In genomic region chr7:25409114-25409760, GRCm38 (mm10) we compare ENCODE assay signal across 10 mouse cellular contexts. TPM values are rescaled to one million over a fixed set of nuclear protein-coding genes. Genes with fewer than 3 reads are reported as not detected.
DNase-seq lines count a peak whose midpoint lies in the region; ATAC-seq and TF ChIP-seq lines count a peak whose summit lies in the region.
"Had no signal": no experiment of that assay in that cellular context is flagged by ENCODE, and none has a peak within 500 bp of the region (broad histone marks: within the 10 kb centered on the region; RNA-seq: fewer than 3 reads in every experiment).

No protein-coding gene starts in this region.

- TF ChIP-seq CTCF in liver, embryonic 14.5 days (IDR thresholded peaks at IDR 0.05; ENCODE audit: low read depth), result peak; percentile 50

- WGBS in heart, embryonic 10.5 days, result 44% methylated on average over 4 of the region's 4 CpGs
- 36% methylated on average over 4 of the region's 4 CpGs for WGBS in liver, embryonic 14.5 days (ENCODE audit: insufficient replicate concordance)
- WGBS in forebrain, embryonic 13.5 days, result 40% methylated on average over 4 of the region's 4 CpGs

- no peak for TF ChIP-seq EP300 in liver, embryonic 14.5 days (IDR thresholded peaks at IDR 0.05; ENCODE audit: low read depth)

- H3K27ac ChIP-seq in heart, embryonic 10.5 days, result no peak overlapping the region
- H3K27ac ChIP-seq in liver, embryonic 14.5 days, result no peak overlapping the region
- no peak overlapping the region for H3K27ac ChIP-seq in forebrain, embryonic 13.5 days
- H3K27ac ChIP-seq: macrophage had no signal

- DNase-seq in heart, embryonic 10.5 days (ENCODE audit: low spot score), result peak; percentile 50
- no peak for DNase-seq in heart, postnatal 25 days (ENCODE audit: low spot score)
- peak; percentile 68 for DNase-seq in 3T3-L1 (ENCODE audit: low read depth, low spot score)
- DNase-seq in MEL-GATA-1-ER (ENCODE audit: extremely low read depth, low read depth), result peak; percentile 75
- peak in 1 of 3 experiments; percentile 30 for DNase-seq in liver, embryonic 14.5 days (ENCODE audit: low read depth in 3 of 3, low spot score in 3 of 3)
- no peak for DNase-seq in urinary bladder, adult 18-20 months (ENCODE audit: low spot score in 2 of 2)

- H3K27me3 ChIP-seq in heart, embryonic 10.5 days (ENCODE audit: insufficient read depth, poor library complexity, severe bottlenecking), result no peaks in the 10 kb centered on the region
- no peaks in the 10 kb centered on the region for H3K27me3 ChIP-seq in liver, embryonic 14.5 days (ENCODE audit: control insufficient read depth, insufficient read depth, low read length)
- H3K27me3 ChIP-seq in forebrain, embryonic 13.5 days, result no peaks in the 10 kb centered on the region

- H3K9ac ChIP-seq in liver, embryonic 14.5 days (replicated peaks), result no peak overlapping the region
- no peak overlapping the region for H3K9ac ChIP-seq in forebrain, embryonic 13.5 days

- ATAC-seq in liver, embryonic 14.5 days (ENCODE audit: insufficient read depth), result no peak
- no peak for ATAC-seq in erythroblast, adult 5-6 weeks (replicated peaks; ENCODE audit: low FRiP score, poor library complexity, severe bottlenecking)
- no peak for ATAC-seq in forebrain, embryonic 13.5 days

- intact Hi-C loops in heart, postnatal 25 days (cut with DNase I), result loop anchor here (2.0 kb wide), 1 partner anchor 42 kb away; no protein-coding TSS in a partner anchor

- H3K36me3 ChIP-seq in heart, embryonic 10.5 days, result no peaks in the 10 kb centered on the region
- no peaks in the 10 kb centered on the region for H3K36me3 ChIP-seq in liver, embryonic 14.5 days (replicated peaks; ENCODE audit: control insufficient read depth, insufficient read depth, low read depth)
- H3K36me3 ChIP-seq in forebrain, embryonic 13.5 days (ENCODE audit: poor library complexity, severe bottlenecking), result no peaks in the 10 kb centered on the region

- no peaks in the 10 kb centered on the region for H3K4me1 ChIP-seq in heart, embryonic 10.5 days
- H3K4me1 ChIP-seq in liver, embryonic 14.5 days (replicated peaks; ENCODE audit: control insufficient read depth in 2 of 2, insufficient read depth in 2 of 2, low read length in 1 of 2), result no peaks in the 10 kb centered on the region
- H3K4me1 ChIP-seq in forebrain, embryonic 13.5 days, result 0 out of 2 replicates have a peak, but pooled peaks cover 6% of the 10 kb centered on the region

- H3K9me3 ChIP-seq in heart, embryonic 10.5 days, result no peaks in the 10 kb centered on the region
- H3K9me3 ChIP-seq in liver, embryonic 14.5 days (ENCODE audit: control insufficient read depth, low read length), result no peaks in the 10 kb centered on the region
- H3K9me3 ChIP-seq in forebrain, embryonic 13.5 days (replicated peaks), result no peaks in the 10 kb centered on the region

- H3K4me2 ChIP-seq in liver, embryonic 14.5 days (ENCODE audit: low read depth), result no peak overlapping the region
- no peak overlapping the region for H3K4me2 ChIP-seq in forebrain, embryonic 13.5 days

- no peak overlapping the region for H3K4me3 ChIP-seq in heart, embryonic 10.5 days
- no peak overlapping the region for H3K4me3 ChIP-seq in liver, embryonic 14.5 days (ENCODE audit: insufficient read depth in 1 of 2, low read depth in 2 of 2, low read length in 2 of 2)
- no peak overlapping the region for H3K4me3 ChIP-seq in forebrain, embryonic 13.5 days

RNA-seq across cellular contexts. Expression of gene Cxcl17, which starts 3.4 kb away (rescaled TPM):
- polyA plus RNA-seq in heart, embryonic 10.5 days (2016; fragmentation: Nextera tagmentation; extraction: Ambion mirVana), result 0.32 and 0.36 TPM in 2 replicates
- total RNA-seq in heart, postnatal 25 days (2021), result not detected
- not detected in 2 replicates for polyA plus RNA-seq in liver, embryonic 14.5 days (2012; rRNA removed)
- polyA plus RNA-seq in liver, embryonic 14.5 days (2014; fragmentation: Nextera tagmentation; extraction: Ambion mirVana), result not detected in 2 replicates
- not detected in 2 replicates for total RNA-seq in erythroblast, adult 5-6 weeks (2015; ENCODE audit: low replicate concordance)
- total RNA-seq in erythroblast, adult 5-6 weeks (2017; ENCODE audit: low replicate concordance), result not detected in 2 replicates
- 0.40 and 0.45 TPM in 2 replicates for polyA plus RNA-seq in forebrain, embryonic 13.5 days (2015; fragmentation: Nextera tagmentation; extraction: Ambion mirVana)
- total RNA-seq: heart, postnatal 14 days had no signal
- polyA plus RNA-seq: macrophage had no signal

RNA-seq across cellular contexts. Expression of gene Lipe, which starts 10.7 kb away (rescaled TPM):
- polyA plus RNA-seq in heart, embryonic 10.5 days (2016; fragmentation: Nextera tagmentation; extraction: Ambion mirVana), result 3.3 and 4.7 TPM in 2 replicates
- total RNA-seq in heart, postnatal 25 days (2021), result 10 to 100 TPM; 40.5 to 41.5 TPM
- 2.3 TPM in 2 replicates for polyA plus RNA-seq in liver, embryonic 14.5 days (2012; rRNA removed)
- polyA plus RNA-seq in liver, embryonic 14.5 days (2014; fragmentation: Nextera tagmentation; extraction: Ambion mirVana), result 0.38 and 0.72 TPM in 2 replicates
- 2.5 and 11.3 TPM in 2 replicates for total RNA-seq in erythroblast, adult 5-6 weeks (2015; ENCODE audit: low replicate concordance)
- total RNA-seq in erythroblast, adult 5-6 weeks (2017; ENCODE audit: low replicate concordance), result 4.5 and 6.7 TPM in 2 replicates
- polyA plus RNA-seq in forebrain, embryonic 13.5 days (2015; fragmentation: Nextera tagmentation; extraction: Ambion mirVana), result 10.6 and 11.9 TPM in 2 replicates

RNA-seq across cellular contexts. Expression of gene Cnfn, which starts 39.7 kb away (rescaled TPM):
- not detected in 2 replicates for polyA plus RNA-seq in heart, embryonic 10.5 days (2016; fragmentation: Nextera tagmentation; extraction: Ambion mirVana)
- total RNA-seq in heart, postnatal 25 days (2021), result not detected
- polyA plus RNA-seq in liver, embryonic 14.5 days (2012; rRNA removed), result not detected in 2 replicates
- not detected in 2 replicates for polyA plus RNA-seq in liver, embryonic 14.5 days (2014; fragmentation: Nextera tagmentation; extraction: Ambion mirVana)
- total RNA-seq in erythroblast, adult 5-6 weeks (2015; ENCODE audit: low replicate concordance), result not detected in 2 replicates
- total RNA-seq in erythroblast, adult 5-6 weeks (2017; ENCODE audit: low replicate concordance), result not detected in 2 replicates
- polyA plus RNA-seq in forebrain, embryonic 13.5 days (2015; fragmentation: Nextera tagmentation; extraction: Ambion mirVana), result not detected in 2 replicates
- total RNA-seq: heart, postnatal 14 days had no signal
- polyA plus RNA-seq: macrophage had no signal

Comparison
In these comparisons a context has a peak if more than half of its experiments do, and no peak if none do; other contexts are left out.
1. DNase-seq: peak in heart, embryonic 10.5 days (single experiment), 3T3-L1 (single experiment) and MEL-GATA-1-ER (single experiment); none in heart, postnatal 25 days (single experiment) and urinary bladder, adult 18-20 months (0 of 2).